Mouse (Mus musculus) pancreas, adult 10 weeks (tissue): ENCODE results near the gene Ltb4r2. TPM values are rescaled to one million over a fixed set of nuclear protein-coding genes. Genes with fewer than 3 reads are reported as not detected.

Source experiments
- polyA plus RNA-seq: library from polyadenylated mRNA; stranded (reverse); fragments of 350-450 nt; fragmentation: Illumina TruSeq; extraction: RNeasy Lipid Tissue Mini Kit (QIAGEN cat#74804); gene quantifications from one replicate; pipeline ENCODE4 v1.2.3, GENCODE M21; 2015; ENCODE audit warnings: low read depth, low replicate concordance; ENCODE audit not compliant: insufficient read depth

Ltb4r2 gene
- not detected for polyA plus RNA-seq

DNA sequence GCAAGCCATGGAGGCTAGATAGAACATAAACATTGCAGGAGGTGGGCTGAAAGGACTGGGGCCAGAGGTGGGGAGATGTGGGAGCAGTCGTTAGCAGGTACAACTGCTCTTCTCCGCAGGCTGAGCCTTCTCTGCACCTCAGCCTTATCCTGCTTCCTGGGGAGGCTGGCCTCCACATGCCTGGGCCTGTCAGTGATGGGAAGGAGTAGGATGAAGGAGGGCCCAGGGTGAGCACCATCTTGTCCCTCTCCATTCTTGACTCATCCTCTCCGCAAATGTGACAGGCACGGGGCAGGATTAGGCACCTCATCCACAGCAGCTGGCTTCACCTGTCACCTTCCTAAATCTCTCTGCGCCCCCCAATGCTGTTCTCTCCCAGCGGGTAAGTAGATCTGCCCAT, at the start of gene Ltb4r2:
TSS of gene Ltb4r2 (plus strand) at position 266 of the 400 bp plus-strand sequence.

GRCm38 (mm10) chr14:55713729-55714122, 47.5 kb upstream of the Ltb4r2 start, which contains the start of gene Tgm1:
Gene Tgm1 (minus strand): TSS chr14:55713926.

DNA sequence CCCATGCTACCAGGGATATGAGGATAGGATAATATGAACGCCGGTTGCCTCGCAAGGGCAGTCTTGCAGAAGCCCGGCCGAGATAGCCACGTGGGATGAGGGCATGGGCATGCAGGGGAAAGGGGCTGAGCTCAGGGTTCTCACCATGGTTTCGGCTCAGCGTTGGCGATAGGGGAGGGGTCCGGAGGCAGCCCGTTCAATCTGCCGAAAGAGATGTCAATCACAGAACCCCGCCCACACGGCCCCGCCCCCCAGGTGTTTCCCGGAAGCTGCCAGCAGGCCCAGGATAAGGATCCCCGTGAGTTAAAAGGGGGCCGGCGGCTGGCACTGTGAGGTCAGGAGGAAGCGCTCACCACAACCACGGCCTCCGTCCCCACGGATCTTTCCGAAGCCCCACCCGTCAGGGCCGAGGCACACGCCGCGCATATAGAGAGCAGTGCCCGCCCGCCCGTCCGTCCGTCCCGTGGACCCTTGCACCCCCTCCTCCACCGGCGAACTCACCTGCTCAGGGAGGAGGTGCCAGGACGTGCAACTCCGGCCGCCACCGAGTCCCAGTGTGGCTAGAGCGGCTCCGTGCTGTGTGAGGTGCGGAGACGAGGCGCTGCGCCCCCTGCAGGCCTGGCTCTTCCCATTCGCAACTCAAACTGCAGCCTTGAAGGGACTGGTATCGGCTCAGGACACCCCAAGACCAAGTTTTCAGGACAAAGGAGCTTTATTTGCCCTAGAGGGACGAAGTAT, 39.4 kb upstream of the Ltb4r2 start, which contains the start of gene Rabggta:
TSS of gene Rabggta (minus strand) at position 564 of the 738 bp plus-strand sequence.

GRCm38 (mm10) chr14:55745180-55745860, 15.9 kb upstream of the Ltb4r2 start, which contains the start of the genes Dhrs1 and Nop9:
Gene Dhrs1 (minus strand): TSS chr14:55745690.
Gene Nop9 (plus strand): TSS chr14:55745693.

DNA sequence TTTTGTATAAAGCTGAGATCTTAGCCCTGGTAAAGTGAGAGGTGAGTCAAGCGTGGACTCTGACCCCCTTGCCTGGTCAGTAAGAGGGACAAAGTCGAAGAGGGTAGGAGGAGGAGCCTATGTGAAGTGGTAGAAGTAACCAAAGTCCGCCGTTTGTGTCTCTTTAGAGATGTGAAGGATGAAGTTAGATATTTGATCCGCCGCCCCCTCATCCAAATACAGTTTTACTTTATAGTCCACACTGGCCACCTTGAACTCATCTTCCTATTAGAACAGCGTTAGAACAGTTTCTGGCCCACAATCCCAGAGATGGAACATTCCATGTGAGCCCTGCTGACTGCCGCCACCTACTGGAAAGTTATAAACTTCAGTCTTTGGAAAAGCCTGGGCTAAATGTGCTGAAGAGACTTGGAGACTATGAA, 2.9 kb upstream of the Ltb4r2 start, which contains the start of gene Cideb:
TSS of gene Cideb (minus strand) at position 96 of the 422 bp plus-strand sequence.

GRCm38 (mm10) chr14:55765696-55766095, 4.5 kb downstream of the Ltb4r2 start, which contains the start of gene Ltb4r1:
Gene Ltb4r1 (plus strand): TSS chr14:55765962.

DNA sequence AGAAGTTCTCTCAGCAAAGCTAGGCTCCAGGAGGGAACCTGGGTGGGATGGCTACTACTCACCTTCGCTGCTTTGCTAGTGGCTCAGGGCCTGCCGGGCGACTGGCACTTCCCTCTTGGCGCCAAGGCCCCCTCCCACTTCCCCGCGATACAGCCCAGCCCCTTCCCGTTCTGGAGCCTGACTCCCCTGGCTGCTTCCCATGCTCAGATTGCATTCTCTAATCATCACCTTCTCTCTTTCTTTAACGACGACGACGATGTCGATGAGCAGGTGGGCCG, 22.7 kb downstream of the Ltb4r2 start, which contains the start of gene Adcy4:
TSS of gene Adcy4 (minus strand) at position 138 of the 278 bp plus-strand sequence.

DNA sequence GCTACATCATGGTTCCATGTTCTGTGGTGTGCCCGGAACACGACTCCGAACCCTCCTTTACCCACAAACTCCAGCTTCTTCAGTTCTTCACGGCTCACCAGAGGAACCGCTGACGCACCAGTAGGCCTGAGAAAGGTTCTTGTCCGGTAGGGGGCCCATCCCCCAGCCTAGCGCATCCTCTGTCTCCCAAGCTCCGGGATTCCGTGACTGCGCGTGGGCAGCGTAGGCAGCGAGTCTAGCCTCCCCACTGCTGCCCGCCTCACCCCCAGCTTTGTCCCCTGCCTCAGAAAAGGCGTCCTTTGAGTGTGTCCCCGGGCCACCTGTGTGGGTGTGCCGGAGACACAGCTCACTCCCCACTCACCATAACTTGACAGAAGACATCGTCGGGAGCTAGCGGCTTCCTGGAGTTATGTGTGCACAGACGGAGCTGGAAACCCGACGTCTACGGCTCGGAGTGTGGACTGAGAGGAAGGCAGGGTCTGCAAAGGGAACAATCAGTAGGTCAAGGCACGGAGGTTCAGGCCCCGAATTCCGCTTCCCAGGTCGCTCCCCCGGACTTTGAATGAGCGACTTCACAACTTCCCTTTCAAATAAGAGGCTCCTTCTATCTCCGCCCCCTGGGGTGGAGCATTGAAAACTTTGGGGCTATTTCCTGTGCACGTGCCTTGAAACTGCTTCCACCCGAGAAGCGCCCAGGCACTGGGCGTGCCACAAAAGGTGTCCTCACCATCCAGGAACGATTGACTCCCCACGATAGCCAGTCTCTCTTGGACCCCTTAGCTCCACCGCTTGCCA, 27.2 kb downstream of the Ltb4r2 start, which contains the start of gene Ripk3:
TSS of gene Ripk3 (minus strand) at position 610 of the 795 bp plus-strand sequence.

Other genes with a start within 250 kb of the Ltb4r2 start
- not detected for gene Nrl, start 236.4 kb upstream of the Ltb4r2 start, polyA plus RNA-seq
- 29.0 TPM for gene Pck2, start 221.2 kb upstream of the Ltb4r2 start, polyA plus RNA-seq
- 38.9 TPM for gene Dcaf11, start 201.4 kb upstream of the Ltb4r2 start, polyA plus RNA-seq
- gene A730061H03Rik, start 201.0 kb upstream of the Ltb4r2 start, polyA plus RNA-seq = not detected
- gene Fitm1, start 185.8 kb upstream of the Ltb4r2 start, polyA plus RNA-seq = not detected
- gene Psme1, start 183.3 kb upstream of the Ltb4r2 start, polyA plus RNA-seq = 38.5 TPM
- 11.7 TPM for gene Emc9, start 176.1 kb upstream of the Ltb4r2 start, polyA plus RNA-seq
- 49.1 TPM for gene Psme2, start 170.3 kb upstream of the Ltb4r2 start, polyA plus RNA-seq
- gene Rnf31, start 169.7 kb upstream of the Ltb4r2 start, polyA plus RNA-seq = 14.7 TPM
- gene Irf9, start 157.9 kb upstream of the Ltb4r2 start, polyA plus RNA-seq = 11.2 TPM
- 9.7 TPM for gene Rec8, start 143.4 kb upstream of the Ltb4r2 start, polyA plus RNA-seq
- gene Ipo4, start 125.5 kb upstream of the Ltb4r2 start, polyA plus RNA-seq = 49.8 TPM
- gene Gm49378, start 123.5 kb upstream of the Ltb4r2 start, polyA plus RNA-seq = 1.6 TPM
- gene Tm9sf1, start 117.6 kb upstream of the Ltb4r2 start, polyA plus RNA-seq = 17.3 TPM
- 0.59 TPM for gene Tssk4, start 111.2 kb upstream of the Ltb4r2 start, polyA plus RNA-seq
- gene Mdp1, start 100.9 kb upstream of the Ltb4r2 start, polyA plus RNA-seq = 8.9 TPM
- 5.6 TPM for gene Gmpr2, start 89.5 kb upstream of the Ltb4r2 start, polyA plus RNA-seq
- 60.9 TPM for gene Nedd8, start 89.3 kb upstream of the Ltb4r2 start, polyA plus RNA-seq
- gene Tinf2, start 79.6 kb upstream of the Ltb4r2 start, polyA plus RNA-seq = 5.5 TPM
- 0.30 TPM for gene Tgm1, start 47.5 kb upstream of the Ltb4r2 start, polyA plus RNA-seq
- 9.4 TPM for gene Rabggta, start 39.2 kb upstream of the Ltb4r2 start, polyA plus RNA-seq
- gene Dhrs1, start 15.7 kb upstream of the Ltb4r2 start, polyA plus RNA-seq = 28.8 TPM
- gene Nop9, start 15.7 kb upstream of the Ltb4r2 start, polyA plus RNA-seq = 2.8 TPM
- gene Cideb, start 3.0 kb upstream of the Ltb4r2 start, polyA plus RNA-seq = not detected
- not detected for gene Ltb4r1, start 4.5 kb downstream of the Ltb4r2 start, polyA plus RNA-seq
- gene Adcy4, start 22.7 kb downstream of the Ltb4r2 start, polyA plus RNA-seq = 14.4 TPM
- 2.2 TPM for gene Ripk3, start 27.4 kb downstream of the Ltb4r2 start, polyA plus RNA-seq
- gene Nfatc4, start 61.7 kb downstream of the Ltb4r2 start, polyA plus RNA-seq = 5.5 TPM
- gene Nynrin, start 92.6 kb downstream of the Ltb4r2 start, polyA plus RNA-seq = 2.1 TPM
- not detected for gene Cbln3, start 123.0 kb downstream of the Ltb4r2 start, polyA plus RNA-seq
- 5.2 TPM for gene Khnyn, start 123.5 kb downstream of the Ltb4r2 start, polyA plus RNA-seq
- 11.8 TPM for gene Sdr39u1, start 138.9 kb downstream of the Ltb4r2 start, polyA plus RNA-seq
- gene Cma1, start 183.2 kb downstream of the Ltb4r2 start, polyA plus RNA-seq = 2.5 TPM
- not detected for gene Cma2, start 189.6 kb downstream of the Ltb4r2 start, polyA plus RNA-seq